Mouse (Mus musculus): ENCODE data around the gene Cep83. TPM values are rescaled to one million over a fixed set of nuclear protein-coding genes. Genes with fewer than 3 reads are reported as not detected.
"Not testable (repeated sequence)": the region's sequence is repeated elsewhere in the genome, so short reads cannot be mapped to it uniquely, and the experiment has no call there.

Cep83 gene
- polyA plus RNA-seq, 1 experiment from 2014 or later: 18.6 TPM

DNA sequence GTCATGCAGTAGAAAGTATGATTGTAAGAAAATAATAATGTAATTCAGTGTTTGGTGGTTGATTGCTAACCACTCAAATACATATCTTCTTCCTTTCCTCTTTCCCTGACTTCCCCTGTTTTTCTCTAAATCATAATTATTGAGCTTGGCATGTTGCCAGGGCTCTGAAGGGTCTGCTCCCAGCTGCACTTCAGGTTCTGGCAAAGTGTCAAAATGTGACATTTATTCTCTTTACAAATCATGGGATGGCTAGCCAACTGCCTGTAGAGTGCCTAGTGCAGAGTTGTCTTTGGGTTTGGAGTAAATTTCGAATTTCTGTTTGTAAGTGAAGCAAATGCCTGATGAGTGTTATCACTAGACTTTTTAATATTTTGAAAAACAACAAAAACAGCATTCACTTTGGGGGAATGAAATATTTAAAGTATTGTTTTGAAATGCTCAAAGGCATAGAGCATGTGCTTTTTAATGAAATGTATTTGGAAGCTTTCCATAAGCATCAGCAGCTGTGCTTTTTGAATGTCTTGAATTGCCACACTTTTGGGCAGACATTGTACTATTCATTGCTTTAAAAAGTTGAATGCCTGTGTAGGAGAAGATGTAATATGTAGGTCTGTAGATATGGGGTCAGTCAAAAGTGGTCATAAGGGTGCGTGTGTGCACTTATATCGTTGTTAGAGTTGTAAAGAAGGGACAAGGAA is 21.3 kb downstream of the Cep83 start:
- 61% methylated on average over 3 of the region's 3 CpGs for WGBS

DNA sequence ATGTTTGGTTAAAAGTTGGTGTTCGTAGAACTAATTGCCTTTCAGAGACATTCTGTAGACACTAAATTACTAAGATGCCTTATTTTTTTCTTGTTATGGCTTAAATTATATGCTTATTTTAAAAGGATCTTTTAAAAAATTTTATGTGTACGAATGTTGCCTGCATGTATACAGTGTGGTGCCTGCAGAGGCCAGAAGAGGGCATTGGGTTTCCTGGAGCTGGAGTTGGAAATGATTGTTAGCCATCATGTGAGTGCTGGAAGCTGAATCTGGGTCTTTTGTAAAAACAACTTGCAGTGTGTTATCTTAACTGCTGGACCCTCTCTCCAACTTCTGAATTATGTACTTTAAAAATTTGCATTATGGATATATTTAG is 21.9 kb downstream of the Cep83 start:
- WGBS: 87% methylated on average over 2 of the region's 2 CpGs
- no peak for ATAC-seq (ENCODE audit: insufficient read depth, low FRiP score, low read depth)

More for the DNA sequence above, 21.3 kb downstream of the Cep83 start:
- no peak overlapping the region for H3K4me2 ChIP-seq
- H3K4me3 ChIP-seq (replicated peaks): no peak overlapping the region
- H3K4me1 ChIP-seq: peaks cover 3% of the 10 kb centered on the region; the same call in 1 of the 2 replicates
- no peaks in the 10 kb centered on the region for H3K27me3 ChIP-seq (replicated peaks)
- no peaks in the 10 kb centered on the region for H3K36me3 ChIP-seq
- no peaks in the 10 kb centered on the region for H3K9me3 ChIP-seq
- H3K27ac ChIP-seq: no peak overlapping the region
- H3K9ac ChIP-seq: no peak overlapping the region
- ATAC-seq (ENCODE audit: insufficient read depth, low FRiP score, low read depth): no peak

DNA sequence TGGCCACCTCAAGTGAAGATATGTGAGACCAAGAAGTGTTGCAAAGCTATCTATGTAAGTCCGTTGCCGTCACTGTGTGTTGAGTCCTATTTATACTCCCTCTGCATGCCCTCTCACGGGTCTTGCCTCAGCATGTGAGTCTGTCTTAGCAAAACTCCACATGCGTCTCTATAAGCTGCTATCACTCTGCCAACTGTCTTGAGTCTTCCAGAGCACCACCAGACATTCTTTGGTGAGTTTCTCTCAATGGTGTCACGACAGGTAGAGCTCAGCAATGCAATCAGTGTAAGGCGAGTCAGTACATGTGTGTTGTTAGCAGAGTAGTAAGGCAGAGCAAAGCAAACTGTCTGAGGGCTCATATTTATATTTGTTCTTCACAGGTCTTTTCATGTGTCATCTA is 31.8 kb downstream of the Cep83 start:
- H3K4me3 ChIP-seq (replicated peaks): no peak overlapping the region
- no peak overlapping the region for H3K4me2 ChIP-seq
- H3K9ac ChIP-seq: no peak overlapping the region
- H3K36me3 ChIP-seq: peaks cover 3% of the 10 kb centered on the region; the same call in 1 of the 2 replicates
- no peaks in the 10 kb centered on the region for H3K27me3 ChIP-seq (replicated peaks)
- 81% methylated on average over 6 of the region's 6 CpGs for WGBS
- H3K4me1 ChIP-seq: 0 out of 2 replicates have a peak, but pooled peaks cover 2% of the 10 kb centered on the region
- no peak for ATAC-seq (ENCODE audit: insufficient read depth, low FRiP score, low read depth)
- H3K27ac ChIP-seq: no peak overlapping the region
- no peaks in the 10 kb centered on the region for H3K9me3 ChIP-seq

More for the DNA sequence above, 21.9 kb downstream of the Cep83 start:
- Histone ChIP-seq H3K27ac (no peak overlapping the region), H3K9ac (no peak overlapping the region), H3K27me3 (replicated peaks) (no peaks in the 10 kb centered on the region), H3K4me1 (peaks cover 3% of the 10 kb centered on the region; the same call in 1 of the 2 replicates), H3K36me3 (no peaks in the 10 kb centered on the region), H3K4me2 (no peak overlapping the region), H3K4me3 (replicated peaks) (no peak overlapping the region), H3K9me3 (no peaks in the 10 kb centered on the region)

DNA sequence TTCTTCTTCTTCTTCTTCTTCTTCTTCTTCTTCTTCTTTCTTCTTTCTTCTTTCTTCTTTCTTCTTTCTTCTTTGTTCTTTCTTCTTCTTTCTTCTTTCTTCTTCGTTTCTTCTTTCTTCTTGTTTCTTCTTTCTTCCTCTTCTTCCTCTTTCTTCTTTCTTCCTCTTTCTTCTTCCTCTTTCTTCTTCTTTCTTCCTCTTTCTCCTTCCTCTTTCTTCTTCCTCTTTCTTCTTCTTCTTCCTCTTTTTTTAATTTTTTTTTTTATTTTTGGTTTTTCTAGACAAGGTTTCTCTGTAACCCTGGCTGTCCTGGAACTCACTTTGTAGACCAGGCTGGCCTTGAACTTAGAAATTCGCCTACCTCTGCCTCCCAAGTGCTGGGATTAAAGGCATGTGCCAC is 39.6 kb downstream of the Cep83 start:
- ATAC-seq (ENCODE audit: insufficient read depth, low FRiP score, low read depth); H3K4me1 ChIP-seq; H3K4me3 ChIP-seq (replicated peaks); H3K36me3 ChIP-seq; H3K9ac ChIP-seq; H3K9me3 ChIP-seq; H3K27ac ChIP-seq; H3K4me2 ChIP-seq; H3K27me3 ChIP-seq (replicated peaks): not testable (repeated sequence)
- WGBS: 86% methylated on average over 2 of the region's 2 CpGs

DNA sequence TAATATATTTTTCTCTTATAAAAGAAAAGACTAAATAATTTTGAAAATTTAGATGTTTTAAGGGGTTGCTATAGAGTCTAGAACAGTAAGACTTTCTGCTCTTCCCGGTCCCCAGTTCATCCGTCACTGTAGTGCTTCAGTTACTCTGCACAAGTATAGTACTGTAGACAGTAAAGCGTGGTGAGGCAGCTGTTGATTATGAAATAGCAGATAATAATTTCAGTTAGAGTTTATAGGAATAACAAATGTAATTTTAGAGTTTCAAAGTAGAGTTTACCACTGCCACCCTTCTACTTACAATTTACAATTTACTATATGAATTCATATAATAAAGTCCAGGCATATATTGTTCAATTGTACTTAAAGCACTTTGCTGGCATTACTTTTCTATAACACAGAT is 42.0 kb downstream of the Cep83 start:
- no peaks in the 10 kb centered on the region for H3K4me1 ChIP-seq
- 92% methylated on average over 3 of the region's 3 CpGs for WGBS
- no peak overlapping the region for H3K4me2 ChIP-seq
- no peak overlapping the region for H3K9ac ChIP-seq
- no peaks in the 10 kb centered on the region for H3K9me3 ChIP-seq
- ATAC-seq (ENCODE audit: insufficient read depth, low FRiP score, low read depth): no peak
- no peaks in the 10 kb centered on the region for H3K27me3 ChIP-seq (replicated peaks)
- no peaks in the 10 kb centered on the region for H3K36me3 ChIP-seq
- H3K27ac ChIP-seq: no peak overlapping the region
- no peak overlapping the region for H3K4me3 ChIP-seq (replicated peaks)

DNA sequence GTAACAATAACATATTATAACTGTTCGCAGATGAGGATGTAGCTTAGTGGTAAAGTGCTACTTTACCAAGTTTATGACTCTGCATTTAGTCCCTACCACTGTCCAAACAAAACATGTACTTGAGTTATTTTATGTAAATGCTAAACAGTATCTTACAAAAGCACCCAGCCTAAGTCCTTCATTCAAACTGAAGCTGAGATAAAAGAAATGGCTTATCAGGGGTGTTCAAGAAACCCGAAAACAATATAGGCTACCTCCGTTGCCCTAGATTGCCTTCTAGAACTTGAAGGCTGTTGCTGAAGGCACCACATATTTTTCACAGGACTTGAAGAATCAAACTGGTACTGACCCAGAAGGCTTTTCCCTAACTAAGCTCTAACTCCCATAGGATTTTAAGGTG is 46.4 kb downstream of the Cep83 start:
- H3K4me1 ChIP-seq: no peaks in the 10 kb centered on the region
- H3K27me3 ChIP-seq (replicated peaks): no peaks in the 10 kb centered on the region
- no peak for ATAC-seq (ENCODE audit: insufficient read depth, low FRiP score, low read depth)
- H3K27ac ChIP-seq: no peak overlapping the region
- H3K36me3 ChIP-seq: no peaks in the 10 kb centered on the region
- H3K9ac ChIP-seq: no peak overlapping the region
- WGBS: 90% methylated on average over 3 of the region's 3 CpGs
- no peak overlapping the region for H3K4me3 ChIP-seq (replicated peaks)
- H3K9me3 ChIP-seq: no peaks in the 10 kb centered on the region
- no peak overlapping the region for H3K4me2 ChIP-seq

DNA sequence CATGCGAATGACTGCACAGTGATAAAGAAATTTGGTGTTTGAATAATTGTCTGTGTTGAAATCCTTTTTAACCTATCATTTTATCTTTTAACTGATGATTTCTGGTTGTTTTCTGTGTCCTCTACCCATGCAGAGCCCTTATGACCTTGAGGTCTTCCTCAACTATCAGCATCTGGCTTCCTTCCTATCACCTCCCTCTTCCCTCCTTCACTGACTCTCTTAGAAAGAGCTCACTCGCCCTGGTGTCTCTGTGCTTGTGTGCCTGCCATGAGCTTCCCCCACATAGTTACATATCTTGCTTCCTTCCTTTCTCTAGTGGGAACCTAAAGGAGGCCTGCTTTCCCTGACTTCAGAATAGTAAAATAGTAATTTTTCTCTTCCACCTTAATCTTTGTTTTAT is 51.8 kb downstream of the Cep83 start:
- Histone ChIP-seq H3K4me1 (no peaks in the 10 kb centered on the region), H3K27ac (no peak overlapping the region), H3K9ac (no peak overlapping the region), H3K4me3 (replicated peaks) (no peak overlapping the region), H3K9me3 (no peaks in the 10 kb centered on the region), H3K27me3 (replicated peaks) (no peaks in the 10 kb centered on the region), H3K4me2 (no peak overlapping the region), H3K36me3 (no peaks in the 10 kb centered on the region)
- no peak for ATAC-seq (ENCODE audit: insufficient read depth, low FRiP score, low read depth)
- WGBS: 71% methylated on average over 2 of the region's 2 CpGs

DNA sequence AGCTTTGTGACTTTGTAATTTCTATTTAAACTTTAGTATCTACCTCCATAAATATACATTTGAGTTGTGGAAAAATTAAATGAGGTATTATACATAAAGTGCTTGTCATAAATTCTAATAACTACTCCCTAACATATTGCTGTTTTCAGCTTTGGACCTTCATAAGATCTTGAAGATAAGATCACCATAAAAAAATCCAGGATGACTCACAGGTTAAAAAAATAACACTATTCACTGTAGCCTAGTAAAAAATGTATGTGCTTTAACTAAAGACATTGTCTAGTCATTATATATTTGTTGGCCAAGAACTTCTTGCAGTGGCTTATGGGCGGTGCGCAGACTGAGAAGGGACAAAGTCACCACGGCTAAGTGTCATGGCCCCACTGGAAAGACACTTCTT is 53.0 kb downstream of the Cep83 start:
- H3K27ac ChIP-seq: no peak overlapping the region
- no peak for ATAC-seq (ENCODE audit: insufficient read depth, low FRiP score, low read depth)
- no peaks in the 10 kb centered on the region for H3K36me3 ChIP-seq
- no peaks in the 10 kb centered on the region for H3K9me3 ChIP-seq
- no peak overlapping the region for H3K9ac ChIP-seq
- no peak overlapping the region for H3K4me3 ChIP-seq (replicated peaks)
- no peaks in the 10 kb centered on the region for H3K27me3 ChIP-seq (replicated peaks)
- no peaks in the 10 kb centered on the region for H3K4me1 ChIP-seq
- no peak overlapping the region for H3K4me2 ChIP-seq
- 94% methylated on average over 3 of the region's 3 CpGs for WGBS

DNA sequence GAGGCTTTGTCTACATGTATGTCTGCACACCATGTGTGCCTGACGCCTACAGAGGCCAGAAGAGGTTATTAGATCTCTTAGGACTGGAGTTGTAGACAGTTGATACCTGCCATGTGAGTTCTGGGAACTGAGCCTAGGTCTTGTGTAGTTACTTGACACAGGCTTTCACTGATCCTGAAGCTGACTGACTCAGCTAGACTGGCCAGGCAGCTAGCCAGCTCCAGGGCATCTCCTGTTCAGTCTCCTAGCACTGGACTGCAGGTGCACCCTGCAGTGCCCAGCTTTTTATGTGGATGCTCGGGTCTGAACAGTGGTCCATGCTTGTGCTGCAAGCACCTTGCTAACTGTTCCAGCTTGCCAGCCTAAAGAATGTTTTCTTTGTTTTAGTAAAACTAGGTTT is 58.6 kb downstream of the Cep83 start:
- no peak overlapping the region for H3K4me2 ChIP-seq
- H3K9me3 ChIP-seq: no peaks in the 10 kb centered on the region
- no peak overlapping the region for H3K27ac ChIP-seq
- H3K27me3 ChIP-seq (replicated peaks): no peaks in the 10 kb centered on the region
- WGBS: 87% methylated on average over 2 of the region's 2 CpGs
- H3K4me3 ChIP-seq (replicated peaks): no peak overlapping the region
- no peak for ATAC-seq (ENCODE audit: insufficient read depth, low FRiP score, low read depth)
- H3K4me1 ChIP-seq: no peaks in the 10 kb centered on the region
- no peak overlapping the region for H3K9ac ChIP-seq
- no peaks in the 10 kb centered on the region for H3K36me3 ChIP-seq

DNA sequence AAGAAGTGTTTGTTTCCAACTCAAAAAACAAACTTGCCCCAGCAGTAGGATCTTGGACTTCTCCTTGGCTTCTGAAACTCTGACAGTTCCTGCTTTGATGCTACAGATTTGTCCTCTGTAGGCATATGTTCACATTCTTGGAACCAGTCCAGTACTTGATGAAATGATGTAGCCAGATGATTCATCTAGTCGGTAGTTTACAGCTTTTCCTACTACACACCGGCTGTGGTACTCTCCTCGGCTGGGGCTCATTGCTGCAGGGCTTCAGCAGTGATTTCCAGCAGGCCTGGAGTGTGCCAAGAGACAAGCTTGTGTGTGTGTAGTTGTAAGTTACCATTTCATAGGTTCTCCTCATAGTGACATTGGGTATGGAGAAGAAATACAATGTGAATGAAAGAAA is 83.0 kb downstream of the Cep83 start:
- H3K27ac ChIP-seq: no peak overlapping the region
- no peaks in the 10 kb centered on the region for H3K9me3 ChIP-seq
- 20% methylated on average over 3 of the region's 3 CpGs for WGBS
- no peak for ATAC-seq (ENCODE audit: insufficient read depth, low FRiP score, low read depth)
- no peak overlapping the region for H3K9ac ChIP-seq
- no peaks in the 10 kb centered on the region for H3K36me3 ChIP-seq
- no peaks in the 10 kb centered on the region for H3K4me1 ChIP-seq
- no peak overlapping the region for H3K4me2 ChIP-seq
- no peaks in the 10 kb centered on the region for H3K27me3 ChIP-seq (replicated peaks)
- H3K4me3 ChIP-seq (replicated peaks): no peak overlapping the region

DNA sequence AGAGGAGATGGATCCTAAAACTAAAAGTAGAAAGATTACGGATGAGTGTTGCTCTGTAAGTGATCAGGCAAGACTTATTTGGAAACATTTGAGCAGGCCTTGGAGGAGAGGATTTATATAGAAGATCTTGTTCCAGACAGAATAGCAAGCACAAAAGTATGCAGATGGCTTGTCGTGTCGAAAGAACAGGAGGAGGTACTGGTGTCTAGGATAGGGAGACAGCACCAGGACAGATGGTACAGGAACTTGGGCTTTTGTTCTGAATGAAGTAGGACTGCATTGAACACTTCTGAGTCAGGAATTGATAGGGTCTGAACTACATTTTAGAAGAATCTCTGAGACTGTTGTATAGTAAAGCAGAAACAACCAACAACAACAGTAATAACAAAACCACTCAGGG is 89.1 kb downstream of the Cep83 start:
- no peak overlapping the region for H3K27ac ChIP-seq
- WGBS: 92% methylated on average over 3 of the region's 3 CpGs

DNA sequence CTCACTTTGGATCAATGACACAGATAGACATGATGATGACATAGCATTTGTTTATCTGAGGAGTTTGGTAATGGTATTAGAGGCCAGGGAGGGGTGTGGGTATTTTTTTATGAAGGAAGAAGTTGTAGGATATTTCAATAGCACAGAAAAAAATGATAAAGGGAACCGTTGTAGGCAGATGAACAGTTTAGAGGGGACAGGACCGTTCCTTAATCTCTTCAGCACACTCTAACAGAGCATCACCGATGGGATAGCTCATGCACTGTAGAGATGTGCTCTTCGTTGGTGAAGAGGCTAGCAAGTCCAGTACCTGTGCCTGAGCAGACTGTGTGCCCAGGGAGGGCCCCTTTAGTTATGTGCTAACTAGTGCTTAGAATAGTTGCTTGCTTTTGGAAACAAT is 90.9 kb downstream of the Cep83 start:
- Histone ChIP-seq H3K36me3 (no peaks in the 10 kb centered on the region), H3K27ac (no peak overlapping the region), H3K4me3 (replicated peaks) (no peak overlapping the region), H3K9ac (no peak overlapping the region), H3K27me3 (replicated peaks) (no peaks in the 10 kb centered on the region), H3K4me2 (no peak overlapping the region), H3K9me3 (no peaks in the 10 kb centered on the region), H3K4me1 (no peaks in the 10 kb centered on the region)
- no peak for ATAC-seq (ENCODE audit: insufficient read depth, low FRiP score, low read depth)
- 93% methylated on average over 4 of the region's 4 CpGs for WGBS

More for the DNA sequence above, 89.1 kb downstream of the Cep83 start:
- Histone ChIP-seq H3K4me2 (no peak overlapping the region), H3K9me3 (no peaks in the 10 kb centered on the region), H3K36me3 (no peaks in the 10 kb centered on the region), H3K9ac (no peak overlapping the region), H3K4me3 (replicated peaks) (no peak overlapping the region), H3K27me3 (replicated peaks) (no peaks in the 10 kb centered on the region), H3K4me1 (no peaks in the 10 kb centered on the region)
- no peak for ATAC-seq (ENCODE audit: insufficient read depth, low FRiP score, low read depth)

Measured in stomach, embryonic 15.5 days (tissue).